Mouse (Mus musculus): ENCODE results near the gene Cnnm2.

Cnnm2 gene

GRCm38 (mm10) chr19:46911492-46911891, 150.1 kb downstream of the Cnnm2 start:
- DNase-seq (ENCODE audit: extremely low read depth, insufficient read length, low spot score), result no peak

DNA sequence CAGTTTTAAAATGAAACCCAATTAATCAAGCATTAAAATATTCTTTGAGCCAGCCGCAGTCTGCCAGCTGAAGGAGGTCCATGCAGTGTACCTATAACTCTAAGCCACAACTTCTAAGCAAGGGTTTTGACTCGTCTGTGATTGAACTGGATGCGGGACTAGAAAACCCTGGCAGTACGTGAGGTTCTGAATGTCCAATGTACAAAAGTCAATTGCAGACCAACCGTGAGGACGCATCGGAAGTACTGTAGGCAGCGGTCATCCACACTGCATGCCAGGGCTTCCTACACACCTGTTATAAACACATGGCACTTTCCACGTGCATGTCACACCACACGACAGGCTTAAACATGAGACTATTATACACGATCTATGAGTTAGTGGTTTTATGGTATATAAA, 152.2 kb downstream of the Cnnm2 start:
- DNase-seq (ENCODE audit: extremely low read depth, insufficient read length, low spot score), result no peak

DNA sequence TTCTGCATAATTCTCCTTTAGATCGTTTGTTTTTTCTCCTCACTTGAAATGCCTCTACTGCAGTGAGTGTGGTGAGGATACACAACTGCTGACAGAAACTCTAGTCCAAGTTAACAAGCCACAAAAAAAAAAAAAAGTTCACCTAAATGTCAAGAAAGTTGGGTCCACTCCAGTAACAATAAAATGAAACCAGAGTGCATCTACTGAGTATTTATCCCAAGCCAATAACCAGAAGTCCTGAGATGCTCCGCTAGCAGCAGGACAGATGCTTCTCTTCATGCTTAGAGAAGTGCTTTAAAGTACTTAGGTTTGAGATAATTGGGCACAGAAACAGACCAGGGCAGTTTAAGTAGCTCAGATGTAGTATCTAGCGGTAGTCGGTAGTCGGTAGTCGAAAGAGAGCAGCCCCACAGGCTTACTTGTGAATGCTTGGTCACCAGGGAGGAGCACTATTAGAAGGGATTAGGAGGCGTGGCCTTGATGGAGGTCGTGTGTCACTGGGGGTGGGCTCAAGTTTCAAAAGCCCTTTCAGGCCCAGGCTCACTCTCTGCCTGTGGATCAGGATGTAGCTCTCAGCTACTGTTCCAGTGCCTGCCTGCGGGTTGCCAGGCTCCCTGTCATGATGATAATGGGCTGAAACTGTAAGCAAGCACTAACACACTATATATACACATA, 154.1 kb downstream of the Cnnm2 start:
- no peak for DNase-seq (ENCODE audit: extremely low read depth, insufficient read length, low spot score)

DNA sequence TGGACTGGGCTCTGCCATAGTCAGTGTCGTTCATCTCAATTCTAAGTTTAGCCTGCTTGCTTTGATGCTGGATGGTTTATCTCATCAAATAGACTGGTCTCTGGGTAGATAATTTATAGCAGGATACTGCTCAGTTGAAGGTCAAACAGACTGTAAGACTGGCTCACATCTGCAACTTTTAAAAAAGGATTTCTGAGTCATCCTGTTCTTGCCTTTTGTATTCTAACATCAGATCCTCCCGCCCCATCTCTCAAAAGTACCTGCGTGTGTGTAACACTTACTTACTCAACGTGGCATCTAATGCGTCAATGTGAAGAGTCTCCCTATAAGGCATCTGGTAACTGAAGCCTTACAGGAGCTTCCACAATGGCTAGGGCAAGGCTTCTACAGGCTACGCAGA, 159.2 kb downstream of the Cnnm2 start:
- no peak for DNase-seq (ENCODE audit: extremely low read depth, insufficient read length, low spot score)

DNA sequence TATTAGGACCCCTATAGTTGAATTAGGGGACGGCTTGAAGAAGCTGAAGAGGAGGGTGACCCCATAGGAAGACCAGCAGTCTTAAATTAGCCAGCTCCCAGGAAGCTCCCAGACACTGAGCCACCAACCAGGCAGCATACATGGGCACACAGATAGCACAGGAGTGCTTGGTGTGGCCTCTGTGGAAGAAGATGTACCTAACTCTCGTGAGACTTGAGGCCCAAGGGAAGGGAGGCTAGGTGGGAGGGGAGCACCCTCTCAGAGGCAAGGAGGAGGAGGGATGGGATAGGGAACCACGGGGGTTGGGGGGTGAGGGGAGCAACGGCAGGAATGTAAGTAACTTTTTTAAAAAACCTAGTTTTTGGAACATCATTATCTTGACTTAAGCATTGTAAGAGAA, 165.0 kb downstream of the Cnnm2 start:
- DNase-seq (ENCODE audit: extremely low read depth, insufficient read length, low spot score), result no peak

DNA sequence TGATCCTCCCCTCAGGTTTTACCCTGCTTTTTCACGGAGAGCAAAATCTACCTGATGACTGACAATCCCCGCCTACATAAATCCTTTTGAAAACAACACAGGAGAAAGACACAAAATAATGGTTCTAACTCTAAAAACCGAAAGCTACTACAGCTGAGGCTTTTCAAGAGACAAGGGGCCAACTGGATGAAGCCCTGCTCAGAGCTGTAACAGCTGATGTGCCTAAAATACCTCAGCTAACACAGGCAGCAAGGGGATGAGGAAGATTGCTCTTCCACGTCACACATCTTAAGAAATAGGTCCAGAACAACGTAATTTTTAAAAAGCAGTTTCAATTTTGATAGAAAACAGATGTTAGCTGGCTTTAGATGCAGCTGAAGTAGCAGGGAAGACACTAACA, 165.6 kb downstream of the Cnnm2 start:
- no peak for DNase-seq (ENCODE audit: extremely low read depth, insufficient read length, low spot score)

DNA sequence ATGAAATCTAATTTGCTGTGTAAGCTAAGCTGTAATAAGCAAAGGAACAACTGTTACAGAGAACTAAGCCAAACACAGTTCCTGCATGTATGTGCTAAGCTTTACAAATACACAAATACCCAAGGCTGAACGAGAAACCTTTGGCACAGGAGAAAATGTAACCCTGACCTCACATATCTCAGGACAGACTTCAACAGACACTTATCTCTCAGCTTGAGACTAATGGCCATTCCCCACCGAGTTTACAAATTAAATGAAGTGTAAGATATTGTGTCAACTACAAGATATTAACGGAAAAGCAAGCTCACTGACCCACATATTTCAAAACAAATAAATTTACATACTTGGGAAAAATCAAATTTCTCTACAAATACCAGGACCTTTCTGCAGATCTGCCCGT, 166.7 kb downstream of the Cnnm2 start:
- no peak for DNase-seq (ENCODE audit: extremely low read depth, insufficient read length, low spot score)

GRCm38 (mm10) chr19:46929044-46929587, 167.7 kb downstream of the Cnnm2 start:
- peak; percentile 45 for DNase-seq (ENCODE audit: extremely low read depth, insufficient read length, low spot score)
